Mouse (Mus musculus) bone marrow, adult 2 months (tissue): ENCODE measurements around the gene Plagl2.

Experiments
- CTCF ChIP-seq: fragments of 200-500 bp; IDR thresholded peaks from 2 replicates; pipeline ENCODE4 v1.5.1; 2011; ENCODE audit warnings: low read length, control low read depth; ENCODE audit not compliant: control insufficient read depth, insufficient read depth
- POLR2A ChIP-seq: fragments of 200-500 bp; IDR thresholded peaks from 2 replicates; pipeline ENCODE4 v1.6.1; 2011; ENCODE audit warnings: low read depth, mild to moderate bottlenecking, control low read depth, low read length, borderline replicate concordance; ENCODE audit not compliant: control insufficient read depth

DNA sequence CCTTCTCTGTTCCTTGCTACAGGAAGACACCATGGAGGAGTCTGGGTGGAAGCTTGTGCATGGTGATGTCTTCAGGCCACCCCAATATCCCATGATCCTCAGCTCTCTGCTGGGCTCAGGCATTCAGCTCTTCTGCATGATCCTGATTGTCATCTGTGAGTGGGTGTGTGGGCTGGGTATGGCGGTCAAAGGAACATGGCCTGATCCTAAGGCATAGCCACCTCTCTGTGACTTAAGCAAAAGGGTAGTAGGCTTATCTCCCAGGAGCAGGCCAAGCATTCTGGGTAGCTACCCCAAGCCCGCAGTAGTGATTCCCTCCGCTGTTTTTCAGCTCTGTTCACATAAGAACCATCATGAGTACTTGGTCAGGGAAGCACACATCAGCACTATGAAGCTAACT, 47.0 kb downstream of the Plagl2 start:
- TF ChIP-seq POLR2A = no peak
- TF ChIP-seq CTCF = no peak
